Mouse (Mus musculus) inflammation-experienced regulatory T-cells, adult 6 months (primary cell): ENCODE data around the gene Kif28. TPM values are rescaled to one million over a fixed set of nuclear protein-coding genes. Genes with fewer than 3 reads are reported as not detected.

Experiments used
- polyA plus RNA-seq, 3 experiments: library from polyadenylated mRNA; unstranded; fragments of 100-300 nt; shearing (Covaris generic); gene quantifications; one replicate each; pipeline ENCODE4 v1.2.1; 2017

Gene Kif28
- polyA plus RNA-seq, 3 experiments from 2014 or later = not detected

Other genes with a start within 250 kb of the Kif28 start
- 10 to 100 TPM; 17.9 to 46.5 (median 40.8) TPM for gene Smyd3, start 227.2 kb downstream of the Kif28 start, polyA plus RNA-seq
- 10 to 100 TPM; 23.8 to 31.8 (median 27.3) TPM for gene Tfb2m, start 199.0 kb downstream of the Kif28 start, polyA plus RNA-seq
- 10 to 100 TPM; 10.6 to 16.1 (median 16.0) TPM for gene Cnst, start 198.9 kb downstream of the Kif28 start, polyA plus RNA-seq
- gene Sccpdh, start 77.1 kb downstream of the Kif28 start, polyA plus RNA-seq = 10 to 100 TPM in 2 of 3 experiments, 1 to 10 TPM in 1; 3.8 to 19.0 (median 14.8) TPM
- gene Gm10518, start 58.1 kb upstream of the Kif28 start, polyA plus RNA-seq = not detected
- 10 to 100 TPM; 20.5 to 31.9 (median 22.5) TPM for gene Ahctf1, start 58.4 kb upstream of the Kif28 start, polyA plus RNA-seq
- gene Cdc42bpa, start 215.2 kb upstream of the Kif28 start, polyA plus RNA-seq = under 1 TPM in 2 of 3 experiments, not detected in 1; 0.16 to 0.83 TPM